Mouse (Mus musculus) cerebellum, adult (tissue): ENCODE data around the gene Hoxa9.

Experiments
- ATAC-seq: cut with Nextera tagmentation; 2 replicates; pipeline ENCODE4 v1.9.2; 2017; ENCODE audit warnings: mild to moderate bottlenecking, moderate library complexity, mixed read lengths; ENCODE audit not compliant: insufficient number of reproducible peaks, low FRiP score, low TSS enrichment

Gene Hoxa9

DNA sequence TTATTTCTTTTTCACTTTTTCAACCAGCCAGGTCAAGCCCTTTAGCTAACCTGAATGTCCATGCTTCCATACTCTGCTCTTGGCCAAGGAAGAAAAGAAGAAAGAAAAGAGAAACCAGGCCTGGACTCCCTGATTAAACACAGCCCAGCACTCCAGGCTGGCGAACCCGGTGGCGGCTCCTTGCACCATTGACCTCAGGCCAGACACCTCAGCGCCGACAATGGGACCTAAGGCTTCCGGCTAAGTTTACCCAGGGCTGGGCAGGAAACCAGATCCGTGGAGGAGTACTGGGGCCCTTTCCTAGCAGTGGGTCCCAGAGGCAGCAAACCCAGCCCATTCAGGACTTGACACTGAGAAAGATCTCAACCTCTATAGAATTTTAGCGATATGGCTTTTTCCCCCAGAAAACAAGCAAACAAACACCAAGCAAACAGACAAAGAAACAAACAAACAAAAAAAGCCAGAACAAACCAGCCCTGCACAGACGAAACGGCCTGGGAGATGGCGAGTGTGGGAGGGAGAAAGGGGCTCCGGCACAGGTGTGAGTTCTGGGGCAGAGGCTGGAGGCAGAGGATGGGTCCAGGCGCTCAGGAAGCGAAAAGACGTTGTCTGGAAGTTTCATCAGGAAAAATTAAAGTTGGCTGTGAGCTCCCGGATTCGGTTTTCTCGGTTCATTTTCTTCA is 1.1 kb upstream of the Hoxa9 start:
- ATAC-seq, result no peak

DNA sequence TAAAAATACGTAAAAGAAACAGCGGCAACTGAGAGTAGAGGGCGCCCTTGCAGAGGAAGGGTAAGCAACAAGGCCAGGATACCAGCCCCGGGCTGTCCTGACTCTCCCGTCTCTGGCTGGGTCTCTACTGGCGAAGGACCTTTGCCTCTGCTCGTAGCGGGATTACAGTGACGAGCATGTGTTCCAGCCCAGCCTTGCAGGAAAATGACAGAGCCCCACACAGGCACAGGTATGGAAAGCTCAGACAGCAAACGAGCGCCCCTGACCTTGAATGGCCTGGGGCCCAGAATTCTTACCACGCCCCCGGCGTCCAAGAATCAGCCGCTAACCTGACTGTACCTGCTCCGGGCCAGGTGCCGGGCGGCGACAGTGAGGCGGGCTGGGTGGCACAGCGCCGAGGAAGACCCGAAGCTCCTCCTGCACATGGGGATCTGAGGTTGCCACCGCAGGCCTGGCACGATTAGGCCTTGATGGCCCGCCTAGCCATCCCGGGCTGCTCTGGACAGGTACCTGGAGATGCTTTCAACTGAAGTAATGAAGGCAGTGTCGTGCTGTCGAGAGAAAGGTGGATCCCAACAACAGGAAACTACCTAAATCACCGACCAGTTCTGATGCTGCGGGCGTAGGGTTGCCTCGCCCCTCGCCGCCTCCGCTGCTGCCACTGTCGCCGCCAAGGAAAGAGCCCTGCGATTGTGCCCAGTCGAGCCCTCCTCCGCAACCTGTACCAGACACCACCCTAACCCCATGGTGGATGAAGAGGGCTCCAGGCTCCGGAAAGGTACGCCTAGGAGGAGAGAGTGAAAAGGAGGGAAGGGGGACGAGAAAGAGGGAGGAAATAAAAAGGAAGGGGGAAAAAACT is 1.1 kb downstream of the Hoxa9 start:
- ATAC-seq, result no peak

DNA sequence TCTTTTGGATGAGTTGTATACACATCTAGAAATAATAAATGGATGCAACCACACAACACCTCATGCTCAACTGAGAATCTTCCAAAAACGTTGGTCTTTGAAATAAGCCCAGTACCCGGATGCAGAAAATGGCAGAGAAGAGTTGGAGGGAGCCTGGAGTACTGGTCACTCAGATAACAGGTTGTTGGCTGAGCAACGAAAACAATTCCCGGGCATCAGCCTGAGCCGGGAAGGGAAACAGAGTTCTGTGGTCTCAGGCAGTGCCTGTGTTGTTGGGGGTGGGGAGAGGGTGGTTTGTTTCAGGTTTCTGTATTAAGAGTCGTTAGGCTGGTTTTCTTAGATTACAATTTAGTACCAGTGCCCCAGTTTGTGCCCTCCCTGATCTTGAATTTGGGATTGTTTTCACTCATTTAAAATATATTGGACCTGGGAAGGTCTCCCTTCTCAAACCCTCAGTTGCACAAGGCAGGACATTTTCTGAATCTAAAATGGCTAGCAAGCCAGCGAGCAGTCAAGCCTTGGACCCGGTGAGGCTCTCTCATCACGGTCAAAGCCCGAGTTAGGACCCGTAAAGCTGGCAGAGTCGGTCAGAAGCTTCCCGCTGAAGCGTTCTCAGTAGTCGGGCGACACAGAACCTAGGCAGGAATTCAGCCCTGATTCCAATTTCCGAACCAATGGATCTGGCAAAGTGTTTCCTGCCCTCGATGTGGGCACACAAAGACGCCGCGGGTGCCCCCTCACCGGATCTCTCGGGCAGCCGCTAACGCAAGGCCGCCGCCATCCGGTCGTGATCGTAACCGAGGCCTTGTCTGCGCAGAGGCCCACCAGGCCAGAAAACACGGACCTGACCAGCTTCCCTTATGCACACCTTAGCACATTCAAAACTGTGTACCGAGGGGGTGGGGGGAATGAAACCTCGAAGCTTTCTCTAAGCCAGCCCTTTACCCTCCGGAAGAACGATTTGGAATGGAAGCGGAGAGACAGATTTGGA is 2.1 kb downstream of the Hoxa9 start:
- ATAC-seq, result no peak

DNA sequence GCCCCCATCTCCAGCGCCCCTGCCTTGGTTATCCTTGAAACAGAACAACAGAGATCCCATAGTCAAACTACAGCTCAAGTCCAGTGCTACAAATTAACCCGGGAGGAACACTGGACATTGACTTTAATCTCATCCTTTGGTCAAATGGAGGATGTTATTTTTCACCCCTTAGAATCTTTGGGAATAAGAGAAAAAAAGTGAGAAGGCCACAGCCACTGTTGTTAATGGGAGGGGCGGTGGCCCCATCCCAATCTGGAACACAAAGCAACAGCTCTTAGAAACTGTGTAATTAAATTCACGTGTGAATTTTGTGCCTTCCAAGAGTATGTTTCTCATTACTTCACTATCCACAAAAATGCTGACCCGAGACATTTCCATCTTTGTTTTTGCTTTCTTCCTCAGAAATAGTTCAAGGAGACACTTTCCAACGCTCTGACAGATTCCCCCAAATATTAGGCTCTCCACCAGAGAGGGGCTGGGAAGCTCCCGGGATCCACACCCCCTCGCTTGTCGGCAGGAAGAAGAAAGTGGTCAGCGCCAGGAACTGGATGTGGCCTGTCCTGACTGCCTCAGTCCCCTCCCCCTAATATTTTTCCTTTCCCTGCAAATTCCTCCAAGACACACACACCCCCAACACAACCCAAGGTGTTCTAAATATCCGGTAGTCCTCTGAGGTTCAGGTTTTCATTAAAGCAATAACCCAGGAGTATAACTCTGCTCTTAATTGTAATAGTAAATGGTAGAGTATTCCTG is 3.2 kb downstream of the Hoxa9 start:
- no peak for ATAC-seq

DNA sequence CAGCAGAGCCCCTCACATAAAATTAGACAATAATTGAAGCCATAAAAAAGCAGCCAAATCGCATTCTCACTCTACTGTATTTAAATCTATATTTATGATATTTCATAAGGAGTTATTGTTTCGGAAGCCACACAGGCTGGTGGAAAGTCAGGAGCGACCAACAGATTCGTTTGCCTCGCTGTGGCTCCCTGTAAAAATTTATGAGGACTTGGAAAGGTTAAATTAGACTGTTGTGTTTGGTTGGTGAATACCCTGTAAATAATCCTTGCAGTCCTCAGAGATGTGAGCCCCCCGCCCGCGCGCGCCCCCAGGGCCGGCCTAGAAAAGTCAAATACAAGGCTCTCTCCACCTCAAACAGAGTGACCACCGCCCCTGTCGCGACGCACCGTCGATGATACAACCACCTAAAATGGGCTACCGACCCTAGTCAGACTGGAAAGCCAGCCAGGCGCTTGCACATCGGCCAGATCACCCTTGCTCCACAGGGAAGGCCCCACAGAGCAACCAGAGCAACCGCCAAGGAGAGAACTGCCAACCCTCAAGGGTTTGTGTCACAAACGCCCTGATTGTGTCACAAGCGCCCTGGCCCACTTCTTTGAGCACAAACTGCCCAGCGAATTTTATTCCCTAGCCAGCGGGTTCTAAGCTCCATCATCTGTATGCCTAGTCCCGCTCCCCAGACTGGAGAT is 4.2 kb downstream of the Hoxa9 start:
- ATAC-seq, result no peak

DNA sequence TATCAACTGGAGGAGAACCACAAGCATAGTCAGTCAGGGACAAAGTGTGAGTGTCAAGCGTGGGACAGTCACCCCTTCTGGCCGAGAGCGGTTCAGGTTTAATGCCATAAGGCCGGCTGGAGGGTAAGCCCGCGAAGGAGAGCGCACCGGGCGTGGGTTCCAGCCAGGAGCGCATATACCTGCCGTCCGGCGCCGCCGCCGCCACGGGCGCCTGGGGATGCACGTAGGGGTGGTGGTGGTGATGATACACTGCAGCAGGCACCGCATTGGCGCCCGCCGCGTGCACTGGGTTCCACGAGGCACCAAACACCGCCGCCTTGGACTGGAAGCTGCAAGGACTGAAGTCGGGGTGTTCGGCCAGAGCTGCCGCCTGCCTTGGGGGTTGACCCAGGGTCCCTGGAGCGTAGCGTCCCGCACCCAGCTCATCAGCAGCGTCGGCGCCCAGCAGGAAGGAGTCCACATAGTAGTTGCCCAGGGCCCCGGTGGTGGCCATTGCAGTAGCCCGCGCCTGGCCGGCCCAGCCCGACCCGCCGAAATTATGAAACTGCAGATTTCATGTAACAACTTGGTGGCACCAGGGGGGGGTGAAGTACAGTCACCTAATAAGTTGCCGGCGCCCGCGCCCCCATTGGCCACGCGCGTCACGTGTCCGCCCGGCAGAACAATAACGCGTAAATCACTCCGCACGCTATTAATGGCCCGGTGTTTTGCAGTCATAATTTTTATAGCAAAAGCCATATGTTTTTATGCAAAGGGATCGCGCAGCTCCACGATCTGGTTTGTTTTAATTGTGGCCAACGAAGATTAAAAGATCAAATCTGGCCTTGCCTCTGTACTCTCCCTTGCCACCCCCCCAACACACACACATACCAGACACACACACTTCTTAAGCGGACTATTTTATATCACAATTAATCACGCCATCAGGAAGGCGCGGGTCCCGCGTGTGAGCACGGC is 5.0 kb downstream of the Hoxa9 start:
- no peak for ATAC-seq

DNA sequence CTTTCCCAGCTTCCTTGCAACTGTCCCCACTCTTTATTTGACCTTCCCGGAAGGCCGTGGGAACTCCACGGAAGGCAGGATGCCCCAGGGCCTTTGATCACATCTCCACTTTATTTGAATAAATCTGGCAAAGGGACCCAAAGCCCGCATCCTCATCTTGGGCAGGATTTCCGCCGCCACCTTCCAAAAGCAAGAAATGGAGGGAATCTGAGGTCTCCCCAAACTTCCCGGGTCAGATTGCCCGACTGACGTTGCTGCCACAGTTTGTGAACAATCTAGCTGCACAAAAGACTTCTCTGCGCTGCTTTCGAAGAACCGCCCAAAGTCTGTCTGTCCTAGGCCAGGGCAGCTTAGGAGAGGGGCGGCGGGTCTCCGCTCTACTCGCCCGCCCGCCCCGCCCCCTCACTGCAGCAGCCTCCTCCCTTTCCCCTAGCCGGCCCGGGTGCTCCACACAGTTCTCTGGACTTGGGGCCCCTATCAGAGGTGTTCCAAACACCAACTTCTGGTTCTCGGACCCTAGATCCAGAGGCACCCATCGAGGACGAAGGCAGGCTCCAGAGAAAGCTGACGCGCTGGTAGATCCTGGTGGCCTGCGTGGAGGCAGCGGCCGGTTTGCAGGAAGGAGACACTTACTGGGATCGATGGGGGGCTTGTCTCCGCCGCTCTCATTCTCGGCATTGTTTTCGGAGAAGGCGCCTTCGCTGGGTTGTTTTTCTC is 5.8 kb downstream of the Hoxa9 start:
- ATAC-seq, result no peak

DNA sequence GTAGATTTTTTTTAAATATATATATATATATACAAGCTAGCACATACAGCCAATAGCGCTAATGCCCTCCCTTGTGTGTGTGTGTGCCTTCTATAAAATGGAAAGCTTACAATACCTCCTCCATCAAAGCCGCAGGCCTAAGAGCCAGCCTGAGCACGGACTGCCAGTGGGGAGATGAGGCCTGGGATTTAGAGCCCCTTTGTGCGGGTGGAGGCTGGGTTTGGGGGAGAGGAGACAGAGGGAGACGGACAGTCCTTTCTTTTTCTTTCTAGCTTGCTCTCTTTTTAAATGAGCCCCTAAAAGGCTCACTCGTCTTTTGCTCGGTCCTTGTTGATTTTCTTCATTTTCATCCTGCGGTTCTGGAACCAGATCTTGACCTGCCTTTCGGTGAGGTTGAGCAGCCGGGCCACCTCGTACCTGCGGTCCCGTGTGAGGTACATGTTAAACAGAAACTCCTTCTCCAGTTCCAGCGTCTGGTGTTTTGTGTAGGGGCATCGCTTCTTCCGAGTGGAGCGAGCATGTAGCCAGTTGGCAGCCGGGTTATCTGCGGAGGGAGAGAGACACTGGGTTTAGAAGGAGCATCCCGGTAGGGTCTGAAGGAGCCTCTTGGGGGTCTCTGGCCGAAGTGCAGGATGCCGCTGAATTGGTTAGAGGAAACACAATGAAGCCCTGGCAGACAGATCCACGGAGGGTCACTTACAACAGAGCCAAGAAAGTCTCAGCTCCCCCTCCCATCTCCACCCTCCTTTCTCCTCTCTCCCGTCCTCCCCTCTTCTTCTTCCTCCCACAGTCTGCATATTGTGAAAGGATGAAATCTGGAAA is 6.7 kb downstream of the Hoxa9 start:
- ATAC-seq, result no peak

DNA sequence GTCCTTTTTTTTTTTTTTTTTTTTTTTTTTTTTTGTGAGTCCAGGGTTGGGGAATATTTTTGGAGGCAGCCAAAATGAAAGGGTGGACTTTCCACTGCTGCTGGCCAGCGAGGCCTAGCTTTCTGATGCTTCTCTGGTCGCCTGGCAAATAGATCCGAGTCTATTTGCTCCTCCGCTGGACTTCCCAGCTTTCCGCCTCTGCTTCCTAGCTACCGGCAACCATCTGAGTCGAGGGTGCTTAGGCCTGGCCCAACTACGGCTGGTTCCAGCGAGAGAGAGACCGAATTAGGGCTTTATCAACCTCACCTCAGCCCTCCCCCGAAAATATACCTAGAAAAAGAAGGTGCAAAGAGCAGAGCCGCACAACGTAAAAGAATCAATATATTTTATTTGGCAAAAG is 8.2 kb downstream of the Hoxa9 start:
- no peak for ATAC-seq

DNA sequence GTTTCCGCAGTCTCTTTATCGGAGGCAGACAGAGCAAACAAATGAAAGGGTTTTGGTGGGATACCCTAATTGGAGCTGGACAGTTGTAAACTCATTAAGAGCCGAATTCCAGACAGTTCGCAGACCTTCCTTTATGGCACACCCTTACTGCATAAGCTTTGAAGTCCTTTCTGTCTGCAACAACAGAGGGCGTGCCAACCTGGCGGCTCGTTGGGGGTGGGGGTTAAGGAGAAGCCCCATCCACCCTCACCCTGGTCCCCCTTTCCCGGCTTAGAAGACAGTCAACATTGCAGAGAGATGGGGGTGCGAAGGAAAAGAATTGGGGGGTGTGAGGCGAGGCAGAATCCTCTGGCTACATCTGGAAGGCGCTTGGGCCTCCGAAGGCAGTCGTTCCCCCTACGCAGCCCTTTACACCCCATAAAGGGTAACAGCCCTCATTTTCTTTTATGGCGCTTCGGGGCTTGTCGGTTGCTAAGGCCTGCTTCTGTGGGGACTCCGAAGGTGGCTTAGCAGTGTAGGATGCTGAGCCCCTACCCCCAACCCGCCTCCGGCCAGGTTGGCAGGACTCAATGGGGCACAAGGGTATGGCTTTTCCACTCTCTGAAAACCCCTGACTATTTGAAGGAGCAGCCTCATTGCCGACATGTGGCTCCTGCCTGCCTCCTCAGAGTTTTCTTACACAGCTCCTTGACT is 8.8 kb downstream of the Hoxa9 start:
- ATAC-seq, result no peak

DNA sequence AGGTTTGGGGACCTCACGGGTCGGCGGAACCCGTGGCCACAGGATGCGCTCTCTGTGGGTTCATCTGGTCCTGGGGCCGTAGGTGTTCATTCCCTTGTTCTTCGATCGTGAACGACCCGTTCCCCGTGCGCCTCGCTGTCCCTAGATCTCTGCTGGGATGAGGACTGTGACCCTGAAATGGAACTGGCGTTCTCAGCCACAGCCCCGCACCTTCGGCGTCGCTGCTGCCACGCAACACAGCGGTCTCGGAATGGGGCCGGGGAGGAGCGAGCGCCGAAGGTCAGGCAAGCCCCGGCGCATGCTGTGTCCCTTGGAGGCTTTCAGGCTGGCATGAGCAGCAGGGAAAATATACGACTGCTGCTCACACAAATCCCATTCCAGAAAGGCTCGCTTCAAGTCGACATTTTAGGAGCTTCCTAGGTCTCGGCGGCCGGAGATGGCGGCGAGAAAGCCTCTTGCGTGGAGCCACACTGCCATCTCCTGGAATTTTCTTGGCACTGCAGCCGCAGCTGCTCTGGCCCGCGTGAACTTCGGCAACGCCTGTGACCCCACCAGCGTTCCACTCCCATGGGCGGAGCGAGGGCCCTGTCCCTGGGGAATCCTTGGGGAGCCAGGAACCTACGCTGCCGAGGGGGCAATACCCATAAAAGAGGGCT is 9.4 kb downstream of the Hoxa9 start, which contains the start of gene Hoxa7:
TSS of gene Hoxa7 (minus strand) at position 518 of the 656 bp plus-strand sequence.
- ATAC-seq, result peak; percentile 68

DNA sequence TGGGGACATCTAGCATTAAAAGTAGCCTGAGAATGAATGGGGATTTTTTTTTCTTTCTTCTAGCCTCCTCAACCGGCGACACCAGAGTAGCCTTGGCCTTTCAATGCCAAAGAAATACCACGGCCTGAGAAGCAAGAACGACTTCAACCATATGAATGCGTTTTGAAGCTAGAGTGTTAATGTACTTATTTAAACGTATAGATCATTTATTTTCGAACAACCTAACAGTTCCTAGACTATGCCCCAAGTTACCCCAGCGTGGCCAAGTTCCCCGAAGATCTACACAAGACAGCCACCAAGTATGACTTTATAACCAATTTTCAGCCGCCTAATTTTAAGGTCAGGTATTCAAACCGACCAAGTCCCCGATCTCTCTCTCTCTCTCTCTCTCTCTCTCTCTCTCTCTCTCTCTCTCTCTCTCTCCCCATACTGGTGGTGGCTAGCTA is 10.0 kb downstream of the Hoxa9 start:
- no peak for ATAC-seq

DNA sequence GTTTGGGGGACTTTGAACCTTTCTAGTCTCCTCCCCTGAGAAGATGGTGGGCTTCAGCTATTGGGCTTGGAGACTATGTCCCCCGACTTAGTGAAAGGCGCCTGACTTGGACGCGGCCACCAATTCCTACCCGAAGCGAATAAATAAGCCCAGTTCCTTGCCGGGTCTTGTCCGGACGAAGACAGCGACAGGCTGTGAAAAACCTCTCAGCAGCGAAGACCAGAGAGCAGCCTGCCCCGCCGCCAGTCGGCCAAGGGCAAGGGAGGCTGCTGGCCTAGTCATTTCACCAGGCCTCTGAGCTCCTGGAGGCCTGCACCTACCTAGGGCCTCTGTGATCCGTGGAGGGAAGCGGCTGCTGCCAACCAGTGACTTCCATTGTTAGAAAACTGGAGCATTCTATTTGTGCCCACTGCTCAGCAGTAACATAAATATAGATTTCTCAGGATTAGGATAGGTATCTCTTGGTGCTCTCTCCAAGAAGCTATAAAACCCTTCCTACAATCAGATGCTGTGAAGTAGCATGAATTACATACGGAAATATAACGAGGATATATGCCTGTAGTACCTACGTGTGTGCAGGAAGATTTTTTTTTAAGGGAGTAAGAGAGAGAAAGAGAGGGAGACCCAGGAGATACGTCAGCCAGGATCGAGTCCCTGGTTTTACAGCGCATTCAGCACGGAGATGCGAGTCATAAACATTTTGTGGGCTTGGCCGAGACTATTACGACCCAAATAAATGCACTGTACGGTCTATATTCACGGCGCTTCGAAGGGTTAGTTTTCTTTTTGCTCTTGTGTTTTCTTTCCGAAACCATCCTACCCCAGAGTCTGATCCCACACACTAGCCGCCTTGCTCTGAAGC is 10.7 kb downstream of the Hoxa9 start:
- ATAC-seq, result no peak

DNA sequence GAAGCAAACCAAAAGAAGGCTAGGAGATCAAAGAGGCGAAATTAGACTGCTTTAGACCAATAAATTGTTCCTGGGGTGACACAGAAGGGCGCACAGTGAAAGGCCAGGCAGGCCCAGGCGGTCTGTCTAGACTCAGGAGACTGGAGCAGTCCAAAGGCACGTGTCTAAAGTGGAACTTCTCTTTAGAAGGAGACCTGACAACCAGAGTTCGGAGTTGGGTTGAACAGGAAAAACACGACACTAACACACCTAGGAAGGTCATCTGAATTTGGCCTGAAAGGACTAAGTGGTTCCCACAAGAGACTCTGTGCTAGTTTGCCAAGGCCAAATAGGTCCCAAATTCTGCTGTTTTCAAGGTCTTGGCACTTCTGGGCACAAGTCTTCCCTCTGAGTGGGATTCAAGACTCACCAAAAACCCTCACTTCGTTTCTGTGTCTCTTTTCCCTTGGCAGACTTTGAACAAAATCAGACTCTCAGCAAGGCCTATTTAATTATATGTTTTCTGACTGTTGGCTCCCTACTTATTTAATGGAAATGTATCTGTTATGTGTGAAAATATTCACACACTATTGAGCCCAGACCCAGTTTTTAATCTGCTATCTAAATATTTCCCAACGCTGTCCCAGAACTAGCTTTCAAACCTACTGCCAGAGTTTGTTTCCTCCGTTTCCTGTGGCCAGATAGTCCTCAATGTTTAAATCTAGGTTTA is 11.5 kb downstream of the Hoxa9 start:
- ATAC-seq, result no peak
